11 mouse cellular contexts compared by ENCODE assay signal in genomic region chr14:8331307-8331905, GRCm38 (mm10). TPM values are rescaled to one million over a fixed set of nuclear protein-coding genes. Genes with fewer than 3 reads are reported as not detected.
A peak's percentile ranks its signal among the peaks of the same experiment; 100 is the strongest.
DNase-seq lines count a peak whose midpoint lies in the region; ATAC-seq and TF ChIP-seq lines count a peak whose summit lies in the region.
"Had no signal": no experiment of that assay in that cellular context is flagged by ENCODE, and none has a peak within 500 bp of the region (broad histone marks: within the 10 kb centered on the region; RNA-seq: fewer than 3 reads in every experiment).

No protein-coding gene starts in this region.

- no peak for DNase-seq in forebrain, postnatal 0 days
- peak; percentile 80 for DNase-seq in Patski (ENCODE audit: low read depth, low spot score)
- peak; percentile 89 to 91 for DNase-seq in cerebellum, postnatal 14 days
- DNase-seq in layer of hippocampus, adult 2 months (ENCODE audit: low spot score in 2 of 2), result no peak
- DNase-seq in spleen, postnatal 36 days (ENCODE audit: low spot score in 2 of 2), result no peak
- no peak for DNase-seq in layer of hippocampus, adult 11-12 months (ENCODE audit: low spot score)
- DNase-seq: right cerebral cortex, adult 18-20 months had no signal

- POLR2A ChIA-PET in Patski (lab: Charles Lee), result interaction anchor here (0.7 to 3.9 kb wide), 3 partner anchors 23 to 214 kb away, joined by 3 to 21 read pairs (median 8); partner anchors contain the start of gene Kctd6

- TF ChIP-seq CTCF in forebrain, postnatal 0 days (IDR thresholded peaks at IDR 0.05; ENCODE audit: low read depth), result no peak
- TF ChIP-seq CTCF in Patski (IDR thresholded peaks at IDR 0.05), result no peak
- no peak for TF ChIP-seq CTCF in layer of hippocampus, adult 2 months (conservative IDR thresholded peaks at IDR 0.05)

- in situ Hi-C loops in Patski (cut with MboI; ENCODE audit: low pct_unique_long_range_greater_than_20kb), result loop anchor here (5.0 to 25.0 kb wide), 2 partner anchors 34 to 494 kb away; no protein-coding TSS in a partner anchor

- no peak overlapping the region for H3K4me2 ChIP-seq in forebrain, embryonic 16.5 days (ENCODE audit: low read length)
- no peak overlapping the region for H3K4me2 ChIP-seq in forebrain, postnatal 0 days (ENCODE audit: low read depth)
- H3K4me2 ChIP-seq in kidney, embryonic 16.5 days (replicated peaks; ENCODE audit: low read depth, low read length), result peak overlapping the region; percentile 39
- H3K4me2 ChIP-seq: midbrain, embryonic 15.5 days had no signal

- H3K27ac ChIP-seq in forebrain, embryonic 16.5 days (ENCODE audit: low read length), result no peak overlapping the region
- H3K27ac ChIP-seq in forebrain, postnatal 0 days (ENCODE audit: low read depth, low read length), result no peak overlapping the region
- H3K27ac ChIP-seq in kidney, embryonic 16.5 days (ENCODE audit: low read length), result peak overlapping the region; percentile 88
- no peak overlapping the region for H3K27ac ChIP-seq in layer of hippocampus, adult 2 months
- H3K27ac ChIP-seq: midbrain, embryonic 15.5 days had no signal

- peaks cover 16% of the 10 kb centered on the region for H3K4me1 ChIP-seq in forebrain, embryonic 16.5 days (replicated peaks; ENCODE audit: control insufficient read depth, insufficient read depth, low read length)
- H3K4me1 ChIP-seq in forebrain, postnatal 0 days (ENCODE audit: insufficient read depth), result peaks cover 10% of the 10 kb centered on the region
- H3K4me1 ChIP-seq in kidney, embryonic 16.5 days (ENCODE audit: insufficient read depth, low read length), result peaks cover 68% of the 10 kb centered on the region

- 46% methylated on average over 14 of the region's 14 CpGs for WGBS in forebrain, embryonic 16.5 days
- 47% methylated on average over 14 of the region's 14 CpGs for WGBS in forebrain, postnatal 0 days
- 46% methylated on average over 14 of the region's 14 CpGs for WGBS in kidney, embryonic 16.5 days

- peak; percentile 41 for ATAC-seq in forebrain, embryonic 16.5 days
- ATAC-seq in forebrain, postnatal 0 days, result no peak
- peak; percentile 24 for ATAC-seq in Patski
- ATAC-seq in kidney, embryonic 16.5 days (ENCODE audit: low FRiP score, low TSS enrichment), result peak; percentile 65
- ATAC-seq: activated CD4-positive, CD25-positive, alpha-beta regulatory T cell, adult 4 months; midbrain, embryonic 15.5 days had no signal

- CTCF ChIA-PET in Patski (lab: Charles Lee), result interaction anchor here (1.6 to 7.1 kb wide), 5 partner anchors 14 to 89 kb away, joined by 6 to 61 read pairs (median 14); no protein-coding TSS in a partner anchor

- H3K4me3 ChIP-seq in forebrain, embryonic 16.5 days (replicated peaks; ENCODE audit: low read length), result no peak overlapping the region
- no peak overlapping the region for H3K4me3 ChIP-seq in forebrain, postnatal 0 days (ENCODE audit: low read depth, low read length)
- H3K4me3 ChIP-seq in kidney, embryonic 16.5 days (ENCODE audit: low read length), result no peak overlapping the region
- no peak overlapping the region for H3K4me3 ChIP-seq in layer of hippocampus, adult 2 months
- H3K4me3 ChIP-seq: midbrain, embryonic 15.5 days had no signal

- no peaks in the 10 kb centered on the region for H3K9me3 ChIP-seq in forebrain, embryonic 16.5 days (ENCODE audit: control insufficient read depth, low read length)
- no peaks in the 10 kb centered on the region for H3K9me3 ChIP-seq in forebrain, postnatal 0 days (ENCODE audit: low read length)
- no peaks in the 10 kb centered on the region for H3K9me3 ChIP-seq in kidney, embryonic 16.5 days (ENCODE audit: low read length)
- H3K9me3 ChIP-seq: midbrain, embryonic 15.5 days had no signal

- H3K36me3 ChIP-seq in forebrain, embryonic 16.5 days (ENCODE audit: control insufficient read depth, insufficient read depth), result no peaks in the 10 kb centered on the region
- no peaks in the 10 kb centered on the region for H3K36me3 ChIP-seq in forebrain, postnatal 0 days (ENCODE audit: insufficient read depth)
- H3K36me3 ChIP-seq in kidney, embryonic 16.5 days (ENCODE audit: insufficient read depth, low read length), result no peaks in the 10 kb centered on the region
- H3K36me3 ChIP-seq: midbrain, embryonic 15.5 days had no signal

- H3K27me3 ChIP-seq in forebrain, embryonic 16.5 days (replicated peaks; ENCODE audit: control insufficient read depth, insufficient read depth, low read length), result no peaks in the 10 kb centered on the region
- no peaks in the 10 kb centered on the region for H3K27me3 ChIP-seq in forebrain, postnatal 0 days (ENCODE audit: insufficient read depth, low read length)
- no peaks in the 10 kb centered on the region for H3K27me3 ChIP-seq in Patski
- no peaks in the 10 kb centered on the region; the same call in 1 of the 2 replicates for H3K27me3 ChIP-seq in kidney, embryonic 16.5 days (ENCODE audit: insufficient read depth, low read length)
- H3K27me3 ChIP-seq: midbrain, embryonic 15.5 days had no signal

- H3K9ac ChIP-seq in forebrain, embryonic 16.5 days (replicated peaks; ENCODE audit: low read depth, low read length), result no peak overlapping the region
- H3K9ac ChIP-seq in forebrain, postnatal 0 days, result no peak overlapping the region
- H3K9ac ChIP-seq in kidney, embryonic 16.5 days (replicated peaks; ENCODE audit: low read length), result no peak overlapping the region
- H3K9ac ChIP-seq: midbrain, embryonic 15.5 days had no signal

RNA-seq across cellular contexts. Expression of gene Fam107a, which starts 13.6 kb away (rescaled TPM):
- 0.54 and 0.73 TPM in 2 replicates for polyA plus RNA-seq in forebrain, embryonic 16.5 days (2015; fragmentation: Nextera tagmentation; extraction: Ambion mirVana)
- total RNA-seq in forebrain, postnatal 0 days (2014; rRNA removed), result 15.5 and 23.5 TPM in 2 replicates
- 2.0 and 2.8 TPM in 2 replicates for polyA plus RNA-seq in forebrain, postnatal 0 days (2015; fragmentation: Nextera tagmentation; extraction: Ambion mirVana)
- polyA plus RNA-seq in Patski (2021), result 173 TPM
- polyA plus RNA-seq in kidney, embryonic 16.5 days (2015; fragmentation: Nextera tagmentation; extraction: Ambion mirVana), result 7.8 TPM in 2 replicates
- total RNA-seq in layer of hippocampus, adult 2 months (2021), result 100 to 1,000 TPM; 275 to 282 TPM
- polyA plus RNA-seq: activated CD4-positive, CD25-positive, alpha-beta regulatory T cell, adult 4 months had no signal

RNA-seq across cellular contexts. Expression of gene Oit1, which starts 47.1 kb away (rescaled TPM):
- polyA plus RNA-seq in forebrain, embryonic 16.5 days (2015; fragmentation: Nextera tagmentation; extraction: Ambion mirVana), result not detected in 2 replicates
- 0.23 TPM in 1 of 2 replicates, not detected in the other for total RNA-seq in forebrain, postnatal 0 days (2014; rRNA removed)
- polyA plus RNA-seq in forebrain, postnatal 0 days (2015; fragmentation: Nextera tagmentation; extraction: Ambion mirVana), result 0.12 and 0.15 TPM in 2 replicates
- 0.18 TPM for polyA plus RNA-seq in Patski (2021)
- 1.8 and 2.0 TPM in 2 replicates for polyA plus RNA-seq in kidney, embryonic 16.5 days (2015; fragmentation: Nextera tagmentation; extraction: Ambion mirVana)
- not detected for total RNA-seq in layer of hippocampus, adult 2 months (2021)
- polyA plus RNA-seq: activated CD4-positive, CD25-positive, alpha-beta regulatory T cell, adult 4 months; midbrain, embryonic 15.5 days had no signal

Comparison
In these comparisons a context has a peak if more than half of its experiments do, and no peak if none do; other contexts are left out.
1. DNase-seq: peak in Patski (single experiment) and cerebellum, postnatal 14 days (2 of 2); none in forebrain, postnatal 0 days (single experiment), layer of hippocampus, adult 2 months (0 of 2), spleen, postnatal 36 days (0 of 2) and layer of hippocampus, adult 11-12 months (single experiment).
2. RNA of gene Fam107a, which starts 13.6 kb away (polyA plus RNA-seq): 173 TPM in Patski (single experiment); 7.8 TPM in kidney, embryonic 16.5 days, 2.0 to 2.8 TPM in forebrain, postnatal 0 days and 0.54 to 0.73 TPM in forebrain, embryonic 16.5 days; every median in the first group is over 10 times any median in the second.